Mouse (Mus musculus) olfactory bulb, adult 2 months (tissue): ENCODE data around the gene Cyct. TPM values are rescaled to one million over a fixed set of nuclear protein-coding genes. Genes with fewer than 3 reads are reported as not detected.
A peak's percentile ranks its signal among the peaks of the same experiment; 100 is the strongest.

Experiments
- H3K27ac ChIP-seq: fragments of 200-500 bp; 2 replicates; pipeline ENCODE4 v1.5.1; 2012; ENCODE audit warnings: low read depth, low read length; ENCODE audit not compliant: insufficient read depth
- H3K4me1 ChIP-seq: fragments of 200-500 bp; 2 replicates; pipeline ENCODE4 v1.6.1; 2012; ENCODE audit warnings: low read length; ENCODE audit not compliant: control insufficient read depth, insufficient read depth
- H3K4me3 ChIP-seq: fragments of 200-500 bp; 2 replicates; pipeline ENCODE4 v1.5.1; 2012; ENCODE audit warnings: mild to moderate bottlenecking, low read depth, low read length, moderate library complexity; ENCODE audit not compliant: insufficient read depth
- CTCF ChIP-seq: fragments of 200-500 bp; IDR thresholded peaks from 2 replicates; pipeline ENCODE4 v1.5.1; 2012; ENCODE audit warnings: low read depth, mild to moderate bottlenecking, low read length, moderate library complexity; ENCODE audit not compliant: insufficient read depth
- POLR2A ChIP-seq: fragments of 200-500 bp; IDR thresholded peaks from 2 replicates; pipeline ENCODE4 v1.6.1; 2012; ENCODE audit warnings: mild to moderate bottlenecking, low read depth, low read length, moderate library complexity; ENCODE audit not compliant: insufficient read depth
- WGBS: fragments of 180-500 bp; shearing (Covaris S2); methylation state at CpG from one replicate; pipeline ENCODE4 v1.1.7; 2018; 5-methylcytosine and 5-hydroxymethylcytosine counted together
- polyA plus RNA-seq: library from polyadenylated mRNA; stranded (reverse); fragments of >200 nt; gene quantifications from 2 replicates; pipeline ENCODE4 v1.2.4, GENCODE M21; 2012; ENCODE audit warnings: low replicate concordance; ENCODE audit not compliant: missing spikeins, insufficient read depth, insufficient read length

Gene Cyct
- polyA plus RNA-seq, 1 experiment, result not detected

DNA sequence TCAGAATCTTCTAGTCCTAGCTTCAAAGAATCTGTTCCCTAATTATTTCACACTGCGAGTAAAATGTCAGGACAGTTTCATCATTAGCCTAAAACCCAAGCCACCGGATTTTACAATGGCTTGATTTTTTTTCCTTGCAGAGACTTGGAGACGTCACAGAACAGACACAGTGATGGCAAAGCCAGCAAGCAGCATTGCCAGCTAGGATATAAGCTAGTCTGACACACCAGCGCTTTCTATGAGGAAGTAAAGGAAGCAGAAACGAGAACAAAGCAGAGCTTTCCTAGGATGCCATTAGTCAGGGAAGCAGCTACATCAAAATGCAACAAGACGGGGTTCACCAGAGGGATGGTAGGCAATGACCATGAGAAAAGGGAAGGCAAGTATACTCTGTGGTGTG lies 12.4 kb downstream of the Cyct start:
- H3K27ac ChIP-seq, result no peak overlapping the region
- TF ChIP-seq POLR2A (no peak), CTCF (no peak)
- no peaks in the 10 kb centered on the region for H3K4me1 ChIP-seq
- no peak overlapping the region for H3K4me3 ChIP-seq
- WGBS, result 37% methylated on average over 6 of the region's 6 CpGs

DNA sequence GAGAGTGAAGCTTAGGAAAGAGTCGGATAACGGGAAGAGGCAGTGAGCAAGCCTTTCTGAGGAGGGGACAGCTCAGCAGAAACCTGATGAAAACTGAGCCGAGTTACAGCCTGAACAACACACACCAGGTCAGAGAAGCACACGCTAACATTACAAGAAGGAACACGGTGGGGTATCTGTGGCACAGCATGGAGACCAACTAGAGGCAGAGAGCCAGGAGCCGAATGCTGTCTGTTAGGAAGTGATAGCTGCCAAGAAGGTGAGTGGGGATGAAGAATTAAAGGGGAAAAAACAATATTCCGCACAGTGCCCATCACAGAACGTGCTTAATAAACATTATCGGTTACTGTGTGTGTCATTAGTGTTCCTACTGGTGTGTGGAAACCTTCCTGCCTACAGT lies 18.1 kb downstream of the Cyct start:
- peaks cover 8% of the 10 kb centered on the region for H3K4me1 ChIP-seq
- TF ChIP-seq POLR2A, result no peak
- TF ChIP-seq CTCF, result no peak
- no peak overlapping the region for H3K4me3 ChIP-seq
- H3K27ac ChIP-seq, result no peak overlapping the region
- 83% methylated on average over 9 of the region's 9 CpGs for WGBS

DNA sequence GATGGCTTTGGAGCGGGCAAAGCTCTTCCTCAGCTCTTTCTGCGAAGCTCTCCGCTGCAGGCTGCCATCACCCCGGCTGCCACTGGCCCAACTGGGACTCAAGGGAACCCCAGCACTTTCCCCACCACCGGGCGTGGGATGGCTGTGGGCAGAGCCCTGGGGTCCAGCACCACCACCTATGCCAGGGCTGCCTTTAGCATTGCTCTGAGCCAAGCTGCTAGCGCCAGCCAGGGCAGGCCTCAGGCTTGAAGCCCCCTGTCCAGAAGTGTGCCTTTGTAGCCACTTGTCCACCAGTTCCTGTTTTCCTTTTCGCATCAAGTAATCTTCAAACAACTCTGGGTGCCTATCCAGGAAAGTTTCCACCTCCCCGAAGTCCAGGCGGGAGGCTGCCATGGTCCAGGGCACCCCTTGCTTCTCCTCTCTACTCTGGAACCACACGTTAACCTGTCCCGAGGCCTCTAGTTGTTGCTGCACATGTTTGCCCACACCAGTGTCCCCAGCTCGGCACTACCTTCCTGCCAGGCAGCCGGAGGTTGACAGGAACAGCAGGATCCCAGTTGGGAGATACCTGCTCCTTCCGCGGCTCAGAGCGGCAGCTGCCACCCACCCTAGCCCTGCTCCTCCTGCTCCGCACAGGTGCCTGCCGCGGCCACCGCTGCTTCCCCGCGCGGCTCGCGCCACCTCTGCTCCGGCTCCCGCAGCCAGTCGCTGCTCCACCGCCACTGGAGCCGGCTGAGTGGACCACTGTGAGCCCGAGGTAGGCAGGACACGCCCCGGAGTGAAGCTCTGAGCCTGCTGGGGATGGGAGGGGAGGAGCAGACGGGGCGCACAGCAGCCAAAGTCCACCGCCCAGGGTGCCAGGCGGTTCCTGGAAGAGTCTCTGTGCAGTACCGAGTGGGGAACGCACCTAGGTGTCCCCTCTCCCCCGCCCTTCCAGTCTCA lies 21.8 kb downstream of the Cyct start, which contains the start of gene Pde11a:
Gene Pde11a (minus strand): TSS at position 560 of the 942 bp plus-strand sequence.
- Histone ChIP-seq H3K4me3 (peak within 1 kb of the TSS; percentile 39), H3K4me1 (peaks cover 8% of the 10 kb centered on the region), H3K27ac (no peak within 1 kb of the TSS)
- TF ChIP-seq CTCF (no peak), POLR2A (no peak)
- WGBS, result 20% methylated on average over 40 of the region's 41 CpGs

DNA sequence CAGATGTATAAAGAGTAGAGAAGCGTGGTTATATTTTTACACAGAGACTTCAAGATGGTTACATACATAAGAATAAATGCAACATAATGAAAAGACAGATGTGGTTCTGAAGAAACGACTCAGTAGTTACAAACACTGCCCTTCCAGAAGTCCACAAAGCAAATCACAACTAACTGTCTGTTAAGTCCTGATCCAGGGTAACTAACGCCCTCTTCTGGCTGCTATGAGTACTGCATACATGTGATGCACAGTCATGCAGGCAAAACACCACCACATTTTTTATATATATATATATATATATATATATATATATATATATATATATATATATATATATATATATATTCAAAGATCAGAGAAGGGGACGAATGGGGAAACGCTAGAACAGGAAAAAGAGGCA lies 25.7 kb downstream of the Cyct start:
- no peak for TF ChIP-seq POLR2A
- no peak for TF ChIP-seq CTCF
- no peak overlapping the region for H3K4me3 ChIP-seq
- H3K27ac ChIP-seq, result no peak overlapping the region
- H3K4me1 ChIP-seq, result peaks cover 8% of the 10 kb centered on the region
- 71% methylated on average over 5 of the region's 5 CpGs for WGBS

GRCm38 (mm10) chr2:76332161-76332805 lies 28.0 kb downstream of the Cyct start:
- WGBS, result 81% methylated on average over 11 of the region's 11 CpGs
- no peak overlapping the region for H3K27ac ChIP-seq
- TF ChIP-seq POLR2A, result no peak
- TF ChIP-seq CTCF, result no peak

DNA sequence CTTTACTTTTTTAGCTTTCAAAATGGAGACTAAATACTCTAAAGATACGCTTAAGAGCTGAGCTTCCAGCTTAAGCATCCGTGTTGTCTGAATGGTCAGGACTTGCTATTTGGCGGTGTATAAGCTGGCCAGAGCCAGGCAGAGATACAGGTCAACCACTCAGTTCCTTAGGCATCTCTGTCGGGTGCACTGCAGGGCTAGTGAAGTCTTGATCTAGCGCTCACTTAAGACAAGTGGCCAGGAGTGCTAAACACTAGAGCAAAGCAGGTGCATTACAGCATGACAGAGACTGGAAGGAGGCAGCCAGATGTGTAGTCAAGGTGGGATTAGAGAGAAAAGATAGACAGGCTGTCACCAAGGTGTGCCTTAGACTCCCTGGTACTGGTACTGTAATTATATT lies 30.2 kb downstream of the Cyct start:
- TF ChIP-seq POLR2A (no peak), CTCF (no peak)
- no peak overlapping the region for H3K4me3 ChIP-seq
- no peak overlapping the region for H3K27ac ChIP-seq
- no peaks in the 10 kb centered on the region for H3K4me1 ChIP-seq
- 97% methylated on average over 5 of the region's 5 CpGs for WGBS

More at GRCm38 (mm10) chr2:76332161-76332805, 28.0 kb downstream of the Cyct start:
- Histone ChIP-seq H3K4me1 (no peaks in the 10 kb centered on the region), H3K4me3 (no peak overlapping the region)

DNA sequence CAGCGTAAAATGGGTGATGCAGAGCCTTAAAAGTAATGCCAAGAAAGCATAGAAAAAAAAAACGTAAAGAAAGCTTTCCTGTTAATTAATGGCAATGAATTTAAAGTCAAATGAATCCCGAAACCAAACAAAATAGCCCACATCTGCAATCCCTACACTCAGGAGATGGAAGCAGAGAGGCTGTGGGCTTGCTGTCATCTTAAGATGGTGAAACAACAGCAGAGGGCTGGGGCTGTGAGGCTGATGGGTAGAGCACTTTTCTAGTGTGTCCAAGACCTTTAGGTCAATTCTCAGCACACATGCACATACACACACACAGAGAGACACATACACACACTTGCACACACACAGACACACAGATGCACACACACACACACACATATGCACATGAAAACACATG lies 34.1 kb downstream of the Cyct start:
- no peaks in the 10 kb centered on the region for H3K4me1 ChIP-seq
- 83% methylated on average over 3 of the region's 3 CpGs for WGBS
- TF ChIP-seq POLR2A (no peak), CTCF (no peak)

DNA sequence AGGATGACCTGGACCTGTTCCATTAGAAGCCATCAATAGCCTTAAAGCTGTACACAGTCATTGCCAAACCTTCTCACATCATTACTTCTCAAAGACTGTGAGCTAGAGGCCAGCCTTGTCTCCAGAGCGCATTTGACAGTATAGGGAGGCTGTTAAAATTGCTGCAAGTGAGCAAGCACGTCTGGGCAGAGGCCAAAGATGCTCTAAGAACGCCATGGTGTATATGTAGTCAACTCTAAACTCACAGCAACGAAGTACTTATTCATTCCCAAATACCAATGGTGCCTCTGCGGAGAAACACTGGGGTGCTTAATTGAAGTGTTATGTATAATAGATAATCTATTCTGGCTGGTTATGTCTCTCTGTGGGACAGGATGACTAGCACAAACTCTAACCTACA lies 35.8 kb downstream of the Cyct start:
- Histone ChIP-seq H3K4me3 (no peak overlapping the region), H3K27ac (no peak overlapping the region), H3K4me1 (no peaks in the 10 kb centered on the region)
- TF ChIP-seq POLR2A, result no peak
- TF ChIP-seq CTCF, result no peak
- 89% methylated on average over 5 of the region's 5 CpGs for WGBS

More for the DNA sequence above, 34.1 kb downstream of the Cyct start:
- no peak overlapping the region for H3K4me3 ChIP-seq
- no peak overlapping the region for H3K27ac ChIP-seq

DNA sequence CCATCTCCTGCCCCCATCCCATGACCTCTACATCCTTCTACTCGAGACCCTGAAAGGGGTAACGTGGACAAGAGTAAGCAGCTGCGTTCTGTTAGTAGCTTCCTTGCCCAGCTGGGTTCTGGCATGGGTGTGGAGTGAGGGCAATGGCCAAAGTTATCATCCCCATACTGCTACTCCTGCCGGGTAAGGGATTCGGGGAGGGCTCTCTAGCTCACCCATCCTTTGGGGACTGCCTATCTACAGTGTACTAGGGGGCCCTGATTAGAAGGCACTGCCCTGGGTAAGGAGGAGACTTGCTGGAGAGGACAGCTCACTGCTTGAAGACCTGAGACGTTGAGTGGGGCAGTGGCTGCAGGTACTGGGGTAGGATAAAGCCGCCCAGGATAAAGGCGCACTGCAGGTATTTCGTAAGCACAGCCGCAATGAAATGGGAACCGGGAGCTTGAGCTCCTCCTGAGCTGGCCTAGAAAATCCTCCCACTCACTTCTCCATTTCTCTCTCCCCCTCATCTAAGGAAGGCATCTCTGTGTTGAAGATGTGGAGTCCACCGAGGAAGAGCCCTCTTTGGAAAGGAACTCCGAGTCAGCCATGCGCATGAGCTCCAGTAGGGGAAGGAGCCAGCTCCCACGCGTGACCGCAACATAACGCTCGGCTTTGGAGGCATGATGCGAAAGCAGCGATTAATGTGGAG lies 36.9 kb downstream of the Cyct start:
- Histone ChIP-seq H3K4me3 (no peak overlapping the region), H3K27ac (no peak overlapping the region), H3K4me1 (no peaks in the 10 kb centered on the region)
- TF ChIP-seq CTCF (no peak), POLR2A (no peak)
- WGBS, result 80% methylated on average over 21 of the region's 21 CpGs

- TF ChIP-seq POLR2A (no peak), CTCF (no peak)
- no peaks in the 10 kb centered on the region for H3K4me1 ChIP-seq
- WGBS, result 94% methylated on average over 6 of the region's 6 CpGs
- H3K27ac ChIP-seq, result no peak overlapping the region
- H3K4me3 ChIP-seq, result no peak overlapping the region
Measured at GRCm38 (mm10) chr2:76320336-76320735, 39.9 kb downstream of the Cyct start.
